In genomic region chr5:134550836-134551232, GRCm38 (mm10) we compare ENCODE assay signal across 8 mouse cellular contexts. TPM values are rescaled to one million over a fixed set of nuclear protein-coding genes. Genes with fewer than 3 reads are reported as not detected.
DNase-seq lines count a peak whose midpoint lies in the region; ATAC-seq and TF ChIP-seq lines count a peak whose summit lies in the region.

No protein-coding gene starts in this region.

- H3K36me3 ChIP-seq in kidney, embryonic 14.5 days (ENCODE audit: control insufficient read depth, insufficient read depth, low read length): no peaks in the 10 kb centered on the region
- H3K36me3 ChIP-seq in ES-E14 (ENCODE audit: control insufficient read depth, insufficient read depth, low read length, poor library complexity, severe bottlenecking): no peaks in the 10 kb centered on the region
- no peaks in the 10 kb centered on the region for H3K36me3 ChIP-seq in forebrain, embryonic 14.5 days (ENCODE audit: control insufficient read depth, insufficient read depth, low read length)
- no peaks in the 10 kb centered on the region for H3K36me3 ChIP-seq in liver, embryonic 14.5 days (replicated peaks; ENCODE audit: control insufficient read depth, insufficient read depth, low read depth)

- no peak for DNase-seq in kidney, postnatal 10 days
- DNase-seq in ES-E14 (ENCODE audit: low read depth, low spot score): no peak
- DNase-seq in forebrain, embryonic 14.5 days (ENCODE audit: low spot score): no peak
- DNase-seq in liver, embryonic 14.5 days (ENCODE audit: low read depth in 3 of 3, low spot score in 3 of 3): no peak
- DNase-seq in thymus, postnatal 4 days: peak; percentile 41
- no peak for DNase-seq in right cerebral cortex, postnatal 36 days (ENCODE audit: low spot score in 2 of 2)
- no peak for DNase-seq in urinary bladder, postnatal 10 days (ENCODE audit: low spot score)

- ATAC-seq in kidney, embryonic 14.5 days (ENCODE audit: low FRiP score, low TSS enrichment): no peak
- no peak for ATAC-seq in forebrain, embryonic 14.5 days
- no peak for ATAC-seq in liver, embryonic 14.5 days (ENCODE audit: insufficient read depth)

- 13% methylated on average over 6 of the region's 6 CpGs for WGBS in kidney, embryonic 14.5 days
- WGBS in forebrain, embryonic 14.5 days: 14% methylated on average over 6 of the region's 6 CpGs
- WGBS in liver, embryonic 14.5 days (ENCODE audit: insufficient replicate concordance): 31% methylated on average over 6 of the region's 6 CpGs

- H3K4me1 ChIP-seq in kidney, embryonic 14.5 days (ENCODE audit: control insufficient read depth, insufficient read depth, low read length): peaks cover 21% of the 10 kb centered on the region
- H3K4me1 ChIP-seq in ES-E14 (ENCODE audit: control insufficient read depth in 2 of 2, insufficient read depth in 2 of 2, low read length in 2 of 2, poor library complexity in 1 of 2): peaks cover 7 to 18% of the 10 kb centered on the region in 2 experiments; a peak in 3 of 4 replicates
- peaks cover 28% of the 10 kb centered on the region for H3K4me1 ChIP-seq in forebrain, embryonic 14.5 days (ENCODE audit: control insufficient read depth, insufficient read depth, low read length)
- H3K4me1 ChIP-seq in liver, embryonic 14.5 days (replicated peaks; ENCODE audit: control insufficient read depth in 2 of 2, insufficient read depth in 2 of 2, low read length in 1 of 2): peaks cover 0 to 9% of the 10 kb centered on the region in 2 experiments; a peak in 2 of 4 replicates

- H3K4me3 ChIP-seq in kidney, embryonic 14.5 days (ENCODE audit: low read length): peak overlapping the region; percentile 75
- peak overlapping the region; percentile 77 to 90 for H3K4me3 ChIP-seq in ES-E14 (ENCODE audit: insufficient read depth in 1 of 2, low read depth in 1 of 2, low read length in 2 of 2, poor library complexity in 1 of 2, severe bottlenecking in 1 of 2)
- peak overlapping the region; percentile 92 for H3K4me3 ChIP-seq in forebrain, embryonic 14.5 days (ENCODE audit: low read depth, low read length)
- H3K4me3 ChIP-seq in liver, embryonic 14.5 days (ENCODE audit: insufficient read depth in 1 of 2, low read depth in 2 of 2, low read length in 2 of 2): peak overlapping the region; percentile 63; a peak in 3 of 4 replicates

- TF ChIP-seq CTCF in liver, embryonic 14.5 days (IDR thresholded peaks at IDR 0.05; ENCODE audit: low read depth): no peak

- no peaks in the 10 kb centered on the region for H3K9me3 ChIP-seq in kidney, embryonic 14.5 days (ENCODE audit: control insufficient read depth, low read length)
- H3K9me3 ChIP-seq in ES-E14 (ENCODE audit: control insufficient read depth, insufficient read depth, low read depth, low read length): no peaks in the 10 kb centered on the region
- no peaks in the 10 kb centered on the region for H3K9me3 ChIP-seq in forebrain, embryonic 14.5 days (replicated peaks; ENCODE audit: control insufficient read depth, low read length)
- H3K9me3 ChIP-seq in liver, embryonic 14.5 days (ENCODE audit: control insufficient read depth, low read length): no peaks in the 10 kb centered on the region

- H3K27me3 ChIP-seq in kidney, embryonic 14.5 days (ENCODE audit: control insufficient read depth, insufficient read depth, low read length): no peaks in the 10 kb centered on the region
- no peaks in the 10 kb centered on the region for H3K27me3 ChIP-seq in forebrain, embryonic 14.5 days (replicated peaks; ENCODE audit: control insufficient read depth, insufficient read depth, low read length)
- peaks cover 2% of the 10 kb centered on the region; the same call in 1 of the 2 replicates for H3K27me3 ChIP-seq in liver, embryonic 14.5 days (ENCODE audit: control insufficient read depth, insufficient read depth, low read length)

- in situ Hi-C loops in ES-E14 (cut with MboI; ENCODE audit: low sequenced_read_pairs in 2 of 2, unreplicated experiment in 2 of 2): no loop called here

- peak overlapping the region; percentile 78 for H3K9ac ChIP-seq in kidney, embryonic 14.5 days (ENCODE audit: low read depth, low read length)
- H3K9ac ChIP-seq in ES-E14 (ENCODE audit: insufficient read depth, low read depth, low read length, poor library complexity, severe bottlenecking): no peak overlapping the region
- H3K9ac ChIP-seq in forebrain, embryonic 14.5 days (ENCODE audit: low read length): peak overlapping the region; percentile 97
- H3K9ac ChIP-seq in liver, embryonic 14.5 days (replicated peaks): no peak overlapping the region

- no peak overlapping the region; the same call in 1 of the 2 replicates for H3K27ac ChIP-seq in kidney, embryonic 14.5 days (ENCODE audit: low read depth, low read length)
- H3K27ac ChIP-seq in ES-E14 (ENCODE audit: insufficient read depth, low read depth, low read length, poor library complexity, severe bottlenecking): no peak overlapping the region
- peak overlapping the region; percentile 99; the same call in 1 of the 2 replicates for H3K27ac ChIP-seq in forebrain, embryonic 14.5 days (ENCODE audit: low read depth, low read length)
- H3K27ac ChIP-seq in liver, embryonic 14.5 days: no peak overlapping the region

- TF ChIP-seq EP300 in liver, embryonic 14.5 days (IDR thresholded peaks at IDR 0.05; ENCODE audit: low read depth): no peak

- H3K4me2 ChIP-seq in kidney, embryonic 14.5 days (replicated peaks; ENCODE audit: low read depth, low read length): peak overlapping the region; percentile 73
- H3K4me2 ChIP-seq in forebrain, embryonic 14.5 days (ENCODE audit: low read length): peak overlapping the region; percentile 88
- H3K4me2 ChIP-seq in liver, embryonic 14.5 days (ENCODE audit: low read depth): peak overlapping the region; percentile 80

TF ChIP-seq in ES-E14, 5 proteins besides CTCF, POLR2A, EP300 and RAD21:
- no peak for TF ChIP-seq HCFC1 (IDR thresholded peaks at IDR 0.05; ENCODE audit: borderline replicate concordance, insufficient read depth, low read length)
- no peak for TF ChIP-seq MAFK (IDR thresholded peaks at IDR 0.05; ENCODE audit: insufficient read depth, low read depth, low read length)
- TF ChIP-seq ZNF384 (IDR thresholded peaks at IDR 0.05; ENCODE audit: low read depth, low read length): no peak
- TF ChIP-seq ZC3H11A (IDR thresholded peaks at IDR 0.05; ENCODE audit: borderline replicate concordance, low read depth, low read length): no peak
- no peak for TF ChIP-seq CHD2 (IDR thresholded peaks at IDR 0.05; ENCODE audit: low read depth, low read length)

RNA-seq across cellular contexts. Expression of gene Clip2, which starts 1.4 kb away (rescaled TPM):
- 3.7 and 4.4 TPM in 2 replicates for polyA plus RNA-seq in kidney, embryonic 14.5 days (2014; fragmentation: Nextera tagmentation; extraction: Ambion mirVana)
- total RNA-seq in ES-E14 (2012; rRNA removed): 7.9 and 10.5 TPM in 2 replicates
- 11.1 and 15.6 TPM in 2 replicates for polyA plus RNA-seq in forebrain, embryonic 14.5 days (2014; fragmentation: Nextera tagmentation; extraction: Ambion mirVana)
- polyA plus RNA-seq in liver, embryonic 14.5 days (2012; rRNA removed): 1.5 and 1.8 TPM in 2 replicates
- 0.36 and 0.47 TPM in 2 replicates for polyA plus RNA-seq in liver, embryonic 14.5 days (2014; fragmentation: Nextera tagmentation; extraction: Ambion mirVana)

RNA-seq across cellular contexts. Expression of gene Syna, which starts 9.1 kb away (rescaled TPM):
- 0.14 TPM in 1 of 2 replicates, not detected in the other for polyA plus RNA-seq in kidney, embryonic 14.5 days (2014; fragmentation: Nextera tagmentation; extraction: Ambion mirVana)
- total RNA-seq in ES-E14 (2012; rRNA removed): 0.16 and 0.18 TPM in 2 replicates
- polyA plus RNA-seq in forebrain, embryonic 14.5 days (2014; fragmentation: Nextera tagmentation; extraction: Ambion mirVana): 0.10 TPM in 1 of 2 replicates, not detected in the other
- polyA plus RNA-seq in liver, embryonic 14.5 days (2012; rRNA removed): not detected in 2 replicates
- not detected in 2 replicates for polyA plus RNA-seq in liver, embryonic 14.5 days (2014; fragmentation: Nextera tagmentation; extraction: Ambion mirVana)

RNA-seq across cellular contexts. Expression of gene Rfc2, which starts 30.3 kb away (rescaled TPM):
- 309 and 333 TPM in 2 replicates for polyA plus RNA-seq in kidney, embryonic 14.5 days (2014; fragmentation: Nextera tagmentation; extraction: Ambion mirVana)
- 165 and 168 TPM in 2 replicates for total RNA-seq in ES-E14 (2012; rRNA removed)
- 240 and 256 TPM in 2 replicates for polyA plus RNA-seq in forebrain, embryonic 14.5 days (2014; fragmentation: Nextera tagmentation; extraction: Ambion mirVana)
- polyA plus RNA-seq in liver, embryonic 14.5 days (2012; rRNA removed): 68.1 and 102 TPM in 2 replicates
- polyA plus RNA-seq in liver, embryonic 14.5 days (2014; fragmentation: Nextera tagmentation; extraction: Ambion mirVana): 180 and 217 TPM in 2 replicates

Comparison
In these comparisons a context has a peak if more than half of its experiments do, and no peak if none do; other contexts are left out.
1. H3K9ac ChIP-seq: peak in kidney, embryonic 14.5 days (single experiment) and forebrain, embryonic 14.5 days (single experiment); none in ES-E14 (single experiment) and liver, embryonic 14.5 days (single experiment).
2. Peak in every context shown above with its lines, with median percentiles within 50 percentile points of each other: H3K4me2 ChIP-seq and H3K4me3 ChIP-seq.